Mouse (Mus musculus): ENCODE data around the gene Clip2. TPM values are rescaled to one million over a fixed set of nuclear protein-coding genes. Genes with fewer than 3 reads are reported as not detected.

The Clip2 gene
- polyA plus RNA-seq, 1 experiment: 10.1 TPM

DNA sequence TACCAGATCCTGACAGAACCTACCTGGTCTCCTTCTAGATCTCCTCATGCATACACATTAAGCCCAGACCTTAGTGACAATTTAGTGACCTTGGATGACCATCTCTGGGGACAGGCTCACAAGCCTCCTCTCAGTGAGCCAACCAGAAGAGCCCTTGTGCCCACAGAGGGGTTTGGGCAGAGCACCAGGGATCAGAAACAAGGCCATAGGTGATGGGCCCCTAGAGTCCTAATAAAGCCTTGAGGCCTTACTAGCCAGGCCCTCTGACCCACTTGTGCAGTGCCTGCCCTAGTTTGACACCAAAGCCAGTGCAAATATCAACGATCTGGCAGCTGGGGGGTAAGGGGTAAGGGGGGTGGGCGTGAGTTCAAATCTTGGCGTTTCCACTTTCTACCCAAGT, 93.8 kb downstream of the Clip2 start:
- no peak for DNase-seq (ENCODE audit: low read depth in 1 of 2, low spot score in 2 of 2)
- WGBS: 50% methylated on average over 3 of the region's 3 CpGs
- H3K4me3 ChIP-seq (ENCODE audit: extremely low read depth, insufficient read depth, insufficient read length): no peak overlapping the region
- H3K4me1 ChIP-seq (ENCODE audit: control insufficient read depth, insufficient read depth, insufficient read length): no peaks in the 10 kb centered on the region; the same call in 1 of the 2 replicates
- H3K27ac ChIP-seq (ENCODE audit: insufficient read depth, low read length): no peak overlapping the region
- H3K36me3 ChIP-seq (ENCODE audit: control insufficient read depth, insufficient read depth, low read length): no peaks in the 10 kb centered on the region
- TF ChIP-seq CTCF (IDR thresholded peaks at IDR 0.05; ENCODE audit: extremely low read depth, insufficient read depth, insufficient read length, insufficient replicate concordance) (no peak), POLR2A (IDR thresholded peaks at IDR 0.05; ENCODE audit: low read depth, low read length) (no peak)
- peaks cover 3% of the 10 kb centered on the region for H3K27me3 ChIP-seq (ENCODE audit: control insufficient read depth, insufficient read depth, low read length)

DNA sequence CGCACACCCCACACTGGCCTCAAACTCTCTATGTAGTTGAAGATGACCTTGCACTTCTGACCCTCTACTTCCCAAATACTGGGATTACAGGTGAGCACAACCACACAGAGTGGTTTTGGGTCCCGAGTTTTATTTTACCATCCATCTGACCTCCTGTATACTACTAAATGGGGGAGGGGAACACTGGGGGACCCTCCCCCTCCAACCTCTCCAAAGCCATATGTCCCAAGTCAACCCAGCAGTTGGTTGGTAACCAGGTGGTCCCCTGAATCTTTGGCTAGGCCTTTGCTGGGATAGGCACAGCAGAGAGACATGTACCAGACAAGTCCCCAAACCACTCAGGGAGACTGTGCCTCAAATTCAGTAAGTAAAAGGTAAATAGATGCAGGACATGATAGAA, 94.9 kb downstream of the Clip2 start:
- 87% methylated on average over 2 of the region's 2 CpGs for WGBS
- TF ChIP-seq POLR2A (IDR thresholded peaks at IDR 0.05; ENCODE audit: low read depth, low read length) (no peak), CTCF (IDR thresholded peaks at IDR 0.05; ENCODE audit: extremely low read depth, insufficient read depth, insufficient read length, insufficient replicate concordance) (no peak)
- DNase-seq (ENCODE audit: low read depth in 1 of 2, low spot score in 2 of 2): no peak

DNA sequence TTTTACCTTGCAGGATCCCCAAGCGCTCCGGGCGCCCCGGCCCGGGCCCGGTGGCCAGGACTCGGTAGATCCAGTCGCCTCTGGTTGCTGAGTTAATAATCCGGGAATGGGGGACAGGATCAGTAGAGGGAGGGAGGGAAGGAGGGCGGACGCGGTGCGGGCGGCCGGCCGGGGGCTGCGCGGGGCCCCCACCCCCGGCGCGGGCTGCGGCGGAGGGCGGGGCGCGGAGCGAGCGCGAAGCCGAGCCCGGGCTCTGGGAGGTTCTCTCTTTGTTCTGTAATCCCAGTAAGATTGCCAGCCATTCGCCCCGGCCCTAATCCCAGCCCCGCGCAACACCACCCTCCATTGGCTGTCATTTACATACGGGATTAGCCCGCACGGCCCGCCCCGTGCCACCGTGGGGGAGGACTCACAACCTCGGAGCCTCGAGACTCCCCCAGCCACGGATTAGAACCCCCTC, 95.7 kb downstream of the Clip2 start, which contains the start of gene Gtf2ird1:
Gene Gtf2ird1 (minus strand): TSS at position 214 of the 460 bp plus-strand sequence.
- peak within 1 kb of the TSS; percentile 27; the same call in 1 of the 2 replicates for H3K27ac ChIP-seq (ENCODE audit: insufficient read depth, low read length)
- peak in 1 of 2 experiments; percentile 6 for DNase-seq (ENCODE audit: low read depth in 1 of 2, low spot score in 2 of 2)
- H3K27me3 ChIP-seq (ENCODE audit: control insufficient read depth, insufficient read depth, low read length): peaks cover 3% of the 10 kb centered on the region
- H3K36me3 ChIP-seq (ENCODE audit: control insufficient read depth, insufficient read depth, low read length): no peaks in the 10 kb centered on the region
- WGBS: 2% methylated on average over 36 of the region's 44 CpGs
- H3K4me3 ChIP-seq (ENCODE audit: extremely low read depth, insufficient read depth, insufficient read length): peak within 1 kb of the TSS; percentile 53
- TF ChIP-seq POLR2A (IDR thresholded peaks at IDR 0.05; ENCODE audit: low read depth, low read length) (no peak), CTCF (IDR thresholded peaks at IDR 0.05; ENCODE audit: extremely low read depth, insufficient read depth, insufficient read length, insufficient replicate concordance) (no peak)
- no peaks in the 10 kb centered on the region; the same call in 1 of the 2 replicates for H3K4me1 ChIP-seq (ENCODE audit: control insufficient read depth, insufficient read depth, insufficient read length)

More for the DNA sequence above, 94.9 kb downstream of the Clip2 start:
- Histone ChIP-seq H3K27me3 (ENCODE audit: control insufficient read depth, insufficient read depth, low read length) (peaks cover 3% of the 10 kb centered on the region), H3K4me3 (ENCODE audit: extremely low read depth, insufficient read depth, insufficient read length) (no peak overlapping the region), H3K4me1 (ENCODE audit: control insufficient read depth, insufficient read depth, insufficient read length) (no peaks in the 10 kb centered on the region; the same call in 1 of the 2 replicates), H3K36me3 (ENCODE audit: control insufficient read depth, insufficient read depth, low read length) (no peaks in the 10 kb centered on the region), H3K27ac (ENCODE audit: insufficient read depth, low read length) (no peak overlapping the region)

DNA sequence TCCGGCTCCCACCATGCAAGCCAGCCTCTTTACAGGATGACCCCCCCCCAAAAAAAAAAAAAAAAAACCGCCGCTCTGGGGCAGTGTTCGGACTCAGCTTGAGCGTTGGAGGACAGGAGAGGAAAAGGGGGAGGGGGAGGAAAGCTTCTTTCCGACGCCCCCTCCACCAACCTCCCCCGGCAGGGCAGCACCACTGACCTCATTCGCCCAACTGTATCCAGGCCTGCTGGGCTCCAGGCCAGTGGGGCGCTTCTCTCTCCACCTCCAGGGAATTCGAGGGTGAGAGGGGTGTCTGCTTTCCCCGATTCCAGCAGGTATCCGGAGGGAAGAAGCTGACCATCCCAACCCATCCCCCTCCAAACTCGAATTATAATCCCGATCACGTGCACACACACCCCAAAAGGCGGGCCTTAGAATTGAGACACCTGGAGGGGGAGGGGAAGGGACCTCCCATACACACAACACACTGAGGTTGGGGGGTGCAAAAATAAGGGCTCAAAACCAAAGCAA, 96.3 kb downstream of the Clip2 start:
- Histone ChIP-seq H3K36me3 (ENCODE audit: control insufficient read depth, insufficient read depth, low read length) (no peaks in the 10 kb centered on the region), H3K4me3 (ENCODE audit: extremely low read depth, insufficient read depth, insufficient read length) (peak overlapping the region; percentile 53), H3K27ac (ENCODE audit: insufficient read depth, low read length) (peak overlapping the region; percentile 27; the same call in 1 of the 2 replicates), H3K27me3 (ENCODE audit: control insufficient read depth, insufficient read depth, low read length) (peaks cover 3% of the 10 kb centered on the region), H3K4me1 (ENCODE audit: control insufficient read depth, insufficient read depth, insufficient read length) (no peaks in the 10 kb centered on the region; the same call in 1 of the 2 replicates)
- WGBS: under 1% methylated on average over 17 of the region's 17 CpGs
- no peak for TF ChIP-seq POLR2A (IDR thresholded peaks at IDR 0.05; ENCODE audit: low read depth, low read length)
- TF ChIP-seq CTCF (IDR thresholded peaks at IDR 0.05; ENCODE audit: extremely low read depth, insufficient read depth, insufficient read length, insufficient replicate concordance): no peak
- no peak for DNase-seq (ENCODE audit: low read depth in 1 of 2, low spot score in 2 of 2)

DNA sequence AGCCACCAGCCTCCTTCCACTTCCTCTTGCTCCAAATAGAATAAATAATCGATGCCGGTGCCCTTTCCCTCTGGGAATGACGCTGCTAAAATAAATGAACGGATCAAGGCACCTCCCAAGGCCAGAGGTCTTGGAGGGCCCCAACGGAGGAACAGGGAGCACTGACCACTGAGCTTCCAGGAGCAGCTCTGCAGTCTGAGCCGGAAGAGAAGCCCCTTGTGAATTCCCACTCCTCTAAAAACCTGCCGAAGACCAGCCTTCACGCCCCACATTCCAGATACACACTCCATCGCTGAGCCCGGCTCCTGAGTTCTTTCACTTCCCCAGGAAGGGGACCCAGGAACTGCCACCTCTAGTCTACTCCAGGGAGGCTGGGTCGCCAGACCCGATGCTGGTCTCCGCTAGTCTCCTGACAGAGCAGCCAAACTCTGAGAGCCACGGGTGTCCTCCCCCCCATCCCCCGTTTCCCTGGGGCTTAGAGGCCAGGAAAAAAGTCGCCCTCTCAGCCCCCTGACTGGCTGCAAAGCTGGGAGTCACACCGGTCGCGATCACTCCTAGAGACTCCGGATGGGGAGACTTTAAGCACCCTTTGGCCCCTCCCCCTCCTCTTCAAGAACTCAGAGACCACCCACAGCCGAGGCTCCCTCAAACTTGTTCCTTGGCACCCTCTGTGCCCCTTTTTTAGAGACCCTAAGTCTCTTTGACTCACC, 96.9 kb downstream of the Clip2 start:
- peak overlapping the region; percentile 27; the same call in 1 of the 2 replicates for H3K27ac ChIP-seq (ENCODE audit: insufficient read depth, low read length)
- H3K4me1 ChIP-seq (ENCODE audit: control insufficient read depth, insufficient read depth, insufficient read length): no peaks in the 10 kb centered on the region; the same call in 1 of the 2 replicates
- whole genome bisulfite sequencing: 4% methylated on average over 21 of the region's 21 CpGs
- peak overlapping the region; percentile 53 for H3K4me3 ChIP-seq (ENCODE audit: extremely low read depth, insufficient read depth, insufficient read length)
- TF ChIP-seq POLR2A (IDR thresholded peaks at IDR 0.05; ENCODE audit: low read depth, low read length): no peak
- no peaks in the 10 kb centered on the region for H3K36me3 ChIP-seq (ENCODE audit: control insufficient read depth, insufficient read depth, low read length)
- H3K27me3 ChIP-seq (ENCODE audit: control insufficient read depth, insufficient read depth, low read length): peaks cover 3% of the 10 kb centered on the region
- DNase-seq (ENCODE audit: low read depth in 1 of 2, low spot score in 2 of 2): peak in 1 of 2 experiments; percentile 10

DNA sequence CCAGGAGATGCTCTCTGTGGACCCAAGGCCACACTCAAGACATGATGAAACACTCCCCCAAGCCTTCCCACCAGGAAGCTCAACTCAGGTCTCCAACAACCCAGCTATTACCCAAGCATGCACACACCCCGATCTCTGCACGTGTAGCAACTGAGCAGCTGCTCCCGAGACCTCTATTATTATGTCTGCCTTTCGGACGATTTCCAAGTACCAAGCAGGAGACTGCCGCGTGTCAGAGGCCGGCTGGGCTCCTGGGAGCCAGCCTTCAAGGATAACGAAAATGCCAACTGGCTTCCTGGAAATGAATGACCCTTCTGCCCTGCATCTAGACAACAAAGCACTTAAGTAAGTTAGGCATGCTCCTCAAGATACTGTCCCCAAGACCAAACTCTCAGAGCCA, 97.8 kb downstream of the Clip2 start:
- H3K36me3 ChIP-seq (ENCODE audit: control insufficient read depth, insufficient read depth, low read length): no peaks in the 10 kb centered on the region
- H3K27me3 ChIP-seq (ENCODE audit: control insufficient read depth, insufficient read depth, low read length): peaks cover 3% of the 10 kb centered on the region
- H3K4me1 ChIP-seq (ENCODE audit: control insufficient read depth, insufficient read depth, insufficient read length): no peaks in the 10 kb centered on the region; the same call in 1 of the 2 replicates
- no peak overlapping the region for H3K4me3 ChIP-seq (ENCODE audit: extremely low read depth, insufficient read depth, insufficient read length)
- TF ChIP-seq CTCF (IDR thresholded peaks at IDR 0.05; ENCODE audit: extremely low read depth, insufficient read depth, insufficient read length, insufficient replicate concordance) (no peak), POLR2A (IDR thresholded peaks at IDR 0.05; ENCODE audit: low read depth, low read length) (no peak)
- DNase-seq (ENCODE audit: low read depth in 1 of 2, low spot score in 2 of 2): no peak
- WGBS: 79% methylated on average over 9 of the region's 9 CpGs
- no peak overlapping the region for H3K27ac ChIP-seq (ENCODE audit: insufficient read depth, low read length)
